ENCODE assay signal across 26 mouse cellular contexts in the genomic region with DNA sequence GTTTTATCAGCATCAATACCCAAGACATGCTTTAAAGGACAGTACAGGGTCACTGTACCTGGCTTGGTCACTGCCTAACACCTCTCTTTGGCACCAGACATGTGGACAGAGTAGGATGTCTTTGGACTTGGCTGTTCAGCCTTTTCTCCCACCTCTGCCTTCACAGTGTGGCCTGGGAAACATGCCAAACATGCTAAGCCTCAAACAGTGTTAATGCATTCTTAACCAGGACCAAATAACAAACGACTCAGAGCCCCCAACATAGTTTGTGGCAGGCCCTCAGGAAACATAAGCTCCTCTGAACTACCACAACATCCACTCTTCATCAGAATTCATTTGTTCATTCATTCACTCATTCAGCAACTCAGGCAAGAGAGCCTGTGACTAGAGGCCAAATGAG.
DNase-seq lines count a peak whose midpoint lies in the region; ATAC-seq and TF ChIP-seq lines count a peak whose summit lies in the region.
"Had no signal": no experiment of that assay in that cellular context is flagged by ENCODE, and none has a peak within 500 bp of the region (broad histone marks: within the 10 kb centered on the region; RNA-seq: fewer than 3 reads in every experiment).

No protein-coding gene starts in this region.

- no peak overlapping the region for H3K27ac ChIP-seq in midbrain, embryonic 14.5 days (replicated peaks; ENCODE audit: low read depth, low read length)
- H3K27ac ChIP-seq in midbrain, embryonic 13.5 days: no peak overlapping the region
- no peak overlapping the region for H3K27ac ChIP-seq in liver, postnatal 0 days (ENCODE audit: low read depth)
- H3K27ac ChIP-seq: embryonic facial prominence, embryonic 13.5 days; forebrain, embryonic 13.5 days; heart, embryonic 13.5 days; intestine, embryonic 15.5 days; limb, embryonic 10.5 days; liver, embryonic 15.5 days had no signal

- no peaks in the 10 kb centered on the region for H3K27me3 ChIP-seq in midbrain, embryonic 14.5 days (ENCODE audit: control insufficient read depth, insufficient read depth, low read length)
- H3K27me3 ChIP-seq in midbrain, embryonic 13.5 days: peaks cover 6% of the 10 kb centered on the region; the same call in 1 of the 2 replicates
- H3K27me3 ChIP-seq in liver, postnatal 0 days (ENCODE audit: insufficient read depth, low read length): no peaks in the 10 kb centered on the region
- H3K27me3 ChIP-seq: embryonic facial prominence, embryonic 13.5 days; forebrain, embryonic 13.5 days; heart, embryonic 13.5 days; hindbrain, embryonic 15.5 days; intestine, embryonic 15.5 days; liver, embryonic 15.5 days had no signal

- H3K9ac ChIP-seq in midbrain, embryonic 14.5 days (replicated peaks; ENCODE audit: low read length): no peak overlapping the region
- no peak overlapping the region for H3K9ac ChIP-seq in midbrain, embryonic 13.5 days (replicated peaks)
- no peak overlapping the region for H3K9ac ChIP-seq in liver, postnatal 0 days (replicated peaks)
- H3K9ac ChIP-seq: embryonic facial prominence, embryonic 13.5 days; forebrain, embryonic 13.5 days; heart, embryonic 13.5 days; hindbrain, embryonic 15.5 days; intestine, embryonic 15.5 days; liver, embryonic 15.5 days had no signal

- WGBS in midbrain, embryonic 14.5 days: 16% methylated on average over 1 of the region's 1 CpGs
- 23% methylated on average over 1 of the region's 1 CpGs for WGBS in midbrain, embryonic 13.5 days
- 64% methylated on average over 1 of the region's 1 CpGs for WGBS in liver, postnatal 0 days (ENCODE audit: insufficient replicate concordance)

- no peaks in the 10 kb centered on the region for H3K36me3 ChIP-seq in midbrain, embryonic 14.5 days (ENCODE audit: control insufficient read depth, insufficient read depth, low read length)
- H3K36me3 ChIP-seq in midbrain, embryonic 13.5 days: no peaks in the 10 kb centered on the region
- no peaks in the 10 kb centered on the region for H3K36me3 ChIP-seq in liver, postnatal 0 days (replicated peaks; ENCODE audit: insufficient read depth, low read length)
- H3K36me3 ChIP-seq: hindbrain, embryonic 15.5 days; intestine, embryonic 15.5 days; limb, embryonic 10.5 days; liver, embryonic 15.5 days had no signal

- no peak for TF ChIP-seq EP300 in liver, postnatal 0 days (IDR thresholded peaks at IDR 0.05; ENCODE audit: low read depth)

- 0 out of 2 replicates have a peak, but pooled peaks cover 8% of the 10 kb centered on the region for H3K4me1 ChIP-seq in midbrain, embryonic 14.5 days (ENCODE audit: control insufficient read depth, insufficient read depth, low read length)
- peaks cover 16% of the 10 kb centered on the region for H3K4me1 ChIP-seq in midbrain, embryonic 13.5 days (replicated peaks)
- no peaks in the 10 kb centered on the region for H3K4me1 ChIP-seq in liver, postnatal 0 days (ENCODE audit: insufficient read depth)
- H3K4me1 ChIP-seq: limb, embryonic 10.5 days; liver, embryonic 15.5 days had no signal

- no peak overlapping the region for H3K4me2 ChIP-seq in midbrain, embryonic 14.5 days (ENCODE audit: low read length)
- no peak overlapping the region for H3K4me2 ChIP-seq in midbrain, embryonic 13.5 days (replicated peaks)
- H3K4me2 ChIP-seq in liver, postnatal 0 days (ENCODE audit: low read depth, low read length): no peak overlapping the region
- H3K4me2 ChIP-seq: embryonic facial prominence, embryonic 13.5 days; forebrain, embryonic 13.5 days; heart, embryonic 13.5 days; hindbrain, embryonic 15.5 days; intestine, embryonic 15.5 days; liver, embryonic 15.5 days had no signal

- ATAC-seq in midbrain, embryonic 14.5 days (ENCODE audit: low FRiP score, low TSS enrichment): no peak
- no peak for ATAC-seq in midbrain, embryonic 13.5 days
- no peak for ATAC-seq in liver, postnatal 0 days
- ATAC-seq: activated CD4-positive, CD25-positive, alpha-beta regulatory T cell, adult 4 months; forebrain, embryonic 13.5 days; intestine, embryonic 15.5 days had no signal

- TF ChIP-seq CTCF in liver, postnatal 0 days (IDR thresholded peaks at IDR 0.05; ENCODE audit: low read depth): no peak

- DNase-seq in heart, postnatal 4 days: peak; percentile 16
- DNase-seq in heart, adult 9 months (ENCODE audit: low spot score in 2 of 2): no peak
- peak; percentile 30 to 40 for DNase-seq in kidney, postnatal 36 days
- no peak for DNase-seq in kidney, adult 18-20 months
- peak; percentile 53 for DNase-seq in midbrain, embryonic 14.5 days
- no peak for DNase-seq in liver, postnatal 0 days
- DNase-seq: adrenal gland, adult 8-10 months; cerebellum, adult 18-20 months; cerebellum, postnatal 25 days; embryo, embryonic 11 days; gastrocnemius, postnatal 10 days; heart, postnatal 36 days; liver; lung, postnatal 14 days; thymus, adult 2 months; thymus, postnatal 4 days had no signal

- H3K4me3 ChIP-seq in midbrain, embryonic 14.5 days (replicated peaks; ENCODE audit: low read depth, low read length): no peak overlapping the region
- no peak overlapping the region for H3K4me3 ChIP-seq in midbrain, embryonic 13.5 days (replicated peaks)
- H3K4me3 ChIP-seq in liver, postnatal 0 days (ENCODE audit: low read depth, low read length): no peak overlapping the region
- H3K4me3 ChIP-seq: embryonic facial prominence, embryonic 13.5 days; erythroblast, embryonic 14.5 days; forebrain, embryonic 13.5 days; heart, embryonic 13.5 days; hindbrain, embryonic 15.5 days; intestine, embryonic 15.5 days; limb, embryonic 10.5 days; liver, embryonic 15.5 days had no signal

- H3K9me3 ChIP-seq in midbrain, embryonic 14.5 days (ENCODE audit: control insufficient read depth, low read length): no peaks in the 10 kb centered on the region
- H3K9me3 ChIP-seq in midbrain, embryonic 13.5 days: no peaks in the 10 kb centered on the region
- H3K9me3 ChIP-seq in liver, postnatal 0 days (ENCODE audit: low read length): no peaks in the 10 kb centered on the region
- H3K9me3 ChIP-seq: embryonic facial prominence, embryonic 13.5 days; forebrain, embryonic 13.5 days; heart, embryonic 13.5 days; hindbrain, embryonic 15.5 days; intestine, embryonic 15.5 days; limb, embryonic 10.5 days; liver, embryonic 15.5 days had no signal

Comparison
In these comparisons a context has a peak if more than half of its experiments do, and no peak if none do; other contexts are left out.
1. DNase-seq: peak in heart, postnatal 4 days (single experiment), kidney, postnatal 36 days (2 of 2) and midbrain, embryonic 14.5 days (single experiment); none in heart, adult 9 months (0 of 2), kidney, adult 18-20 months (single experiment) and liver, postnatal 0 days (single experiment).